Mouse (Mus musculus): ENCODE data around the gene Csnk1e. TPM values are rescaled to one million over a fixed set of nuclear protein-coding genes. Genes with fewer than 3 reads are reported as not detected.

Csnk1e gene
- polyA plus RNA-seq, 2 experiments = 3.7 to 9.8 TPM

DNA sequence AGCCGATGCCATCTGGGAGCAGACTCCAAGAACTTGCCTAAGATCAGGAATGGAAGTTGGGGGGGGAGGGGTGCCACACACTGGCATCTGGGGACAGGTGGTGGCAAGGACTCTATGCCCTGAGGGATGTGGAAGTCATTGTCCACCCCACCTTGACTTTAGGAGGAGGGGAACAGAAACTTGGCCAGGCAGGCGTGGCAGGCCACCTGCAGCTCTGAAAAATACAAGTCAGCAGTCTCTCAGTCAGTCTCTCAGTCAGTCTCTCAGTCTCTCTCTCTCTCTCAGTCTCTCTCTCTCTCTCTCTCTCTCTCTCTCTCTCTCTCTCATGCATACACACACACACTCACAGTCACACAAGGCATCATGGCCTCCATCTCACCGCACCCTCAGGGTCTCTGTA, 37.1 kb downstream of the Csnk1e start:
- Histone ChIP-seq H3K9me3 (ENCODE audit: control insufficient read depth, low read length) (no peaks in the 10 kb centered on the region), H3K4me2 (ENCODE audit: low read depth) (no peak overlapping the region), H3K27ac (no peak overlapping the region), H3K4me1 (replicated peaks; ENCODE audit: control insufficient read depth in 2 of 2, insufficient read depth in 2 of 2, low read length in 1 of 2) (peaks cover 0 to 11% of the 10 kb centered on the region in 2 experiments; a peak in 2 of 4 replicates), H3K36me3 (replicated peaks; ENCODE audit: control insufficient read depth, insufficient read depth, low read depth) (no peaks in the 10 kb centered on the region), H3K27me3 (ENCODE audit: control insufficient read depth, insufficient read depth, low read length) (no peaks in the 10 kb centered on the region), H3K4me3 (ENCODE audit: insufficient read depth in 1 of 2, low read depth in 2 of 2, low read length in 2 of 2) (no peak overlapping the region), H3K9ac (replicated peaks) (no peak overlapping the region)
- 64% methylated on average over 3 of the region's 3 CpGs for WGBS (ENCODE audit: insufficient replicate concordance)
- ATAC-seq (ENCODE audit: insufficient read depth) = no peak
- no peak for TF ChIP-seq EP300 (IDR thresholded peaks at IDR 0.05; ENCODE audit: low read depth)
- TF ChIP-seq CTCF (IDR thresholded peaks at IDR 0.05; ENCODE audit: low read depth) = no peak
- no peak for DNase-seq (ENCODE audit: low read depth in 3 of 3, low spot score in 3 of 3)

DNA sequence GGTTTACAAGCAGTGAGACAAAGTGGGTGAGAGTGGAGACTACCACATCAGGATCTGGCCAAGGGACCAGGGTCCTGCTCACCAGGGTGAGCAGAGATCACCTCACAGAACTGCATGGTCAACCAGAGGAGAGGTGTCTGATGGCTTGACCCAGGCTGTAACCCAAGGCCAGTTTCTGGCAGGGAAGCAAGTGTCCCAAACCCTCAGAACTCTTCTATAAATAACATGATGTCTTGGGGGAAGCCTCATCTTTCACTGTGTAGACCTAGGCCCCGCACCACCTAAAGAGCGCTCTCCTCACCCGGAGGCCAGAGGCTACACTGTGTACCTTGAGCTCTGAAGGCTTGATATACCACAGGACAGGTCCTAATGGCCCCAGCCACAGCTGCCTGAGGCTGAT, 38.0 kb downstream of the Csnk1e start:
- WGBS (ENCODE audit: insufficient replicate concordance) = 74% methylated on average over 3 of the region's 3 CpGs
- Histone ChIP-seq H3K4me2 (ENCODE audit: low read depth) (no peak overlapping the region), H3K4me1 (replicated peaks; ENCODE audit: control insufficient read depth in 2 of 2, insufficient read depth in 2 of 2, low read length in 1 of 2) (peaks cover 0 to 11% of the 10 kb centered on the region in 2 experiments; a peak in 2 of 4 replicates), H3K4me3 (ENCODE audit: insufficient read depth in 1 of 2, low read depth in 2 of 2, low read length in 2 of 2) (no peak overlapping the region), H3K9me3 (ENCODE audit: control insufficient read depth, low read length) (no peaks in the 10 kb centered on the region), H3K27ac (no peak overlapping the region), H3K36me3 (replicated peaks; ENCODE audit: control insufficient read depth, insufficient read depth, low read depth) (no peaks in the 10 kb centered on the region), H3K9ac (replicated peaks) (no peak overlapping the region), H3K27me3 (ENCODE audit: control insufficient read depth, insufficient read depth, low read length) (no peaks in the 10 kb centered on the region)
- ATAC-seq (ENCODE audit: insufficient read depth) (no peak), DNase-seq (ENCODE audit: low read depth in 3 of 3, low spot score in 3 of 3) (no peak)
- no peak for TF ChIP-seq EP300 (IDR thresholded peaks at IDR 0.05; ENCODE audit: low read depth)
- no peak for TF ChIP-seq CTCF (IDR thresholded peaks at IDR 0.05; ENCODE audit: low read depth)

- no peaks in the 10 kb centered on the region for H3K9me3 ChIP-seq (ENCODE audit: control insufficient read depth, low read length)
- DNase-seq (ENCODE audit: low read depth in 3 of 3, low spot score in 3 of 3) (no peak), ATAC-seq (ENCODE audit: insufficient read depth) (no peak)
- no peaks in the 10 kb centered on the region for H3K27me3 ChIP-seq (ENCODE audit: control insufficient read depth, insufficient read depth, low read length)
- H3K9ac ChIP-seq (replicated peaks) = no peak overlapping the region
- H3K4me3 ChIP-seq (ENCODE audit: insufficient read depth in 1 of 2, low read depth in 2 of 2, low read length in 2 of 2) = no peak overlapping the region
- 39% methylated on average over 10 of the region's 10 CpGs for WGBS (ENCODE audit: insufficient replicate concordance)
- TF ChIP-seq EP300 (IDR thresholded peaks at IDR 0.05; ENCODE audit: low read depth) = no peak
- no peak for TF ChIP-seq CTCF (IDR thresholded peaks at IDR 0.05; ENCODE audit: low read depth)
- H3K4me1 ChIP-seq (replicated peaks; ENCODE audit: control insufficient read depth in 2 of 2, insufficient read depth in 2 of 2, low read length in 1 of 2) = peaks cover 0 to 11% of the 10 kb centered on the region in 2 experiments; a peak in 2 of 4 replicates
- H3K36me3 ChIP-seq (replicated peaks; ENCODE audit: control insufficient read depth, insufficient read depth, low read depth) = no peaks in the 10 kb centered on the region
- H3K27ac ChIP-seq = no peak overlapping the region
- H3K4me2 ChIP-seq (ENCODE audit: low read depth) = no peak overlapping the region
Measured at GRCm38 (mm10) chr15:79416460-79417085, 38.8 kb downstream of the Csnk1e start.

DNA sequence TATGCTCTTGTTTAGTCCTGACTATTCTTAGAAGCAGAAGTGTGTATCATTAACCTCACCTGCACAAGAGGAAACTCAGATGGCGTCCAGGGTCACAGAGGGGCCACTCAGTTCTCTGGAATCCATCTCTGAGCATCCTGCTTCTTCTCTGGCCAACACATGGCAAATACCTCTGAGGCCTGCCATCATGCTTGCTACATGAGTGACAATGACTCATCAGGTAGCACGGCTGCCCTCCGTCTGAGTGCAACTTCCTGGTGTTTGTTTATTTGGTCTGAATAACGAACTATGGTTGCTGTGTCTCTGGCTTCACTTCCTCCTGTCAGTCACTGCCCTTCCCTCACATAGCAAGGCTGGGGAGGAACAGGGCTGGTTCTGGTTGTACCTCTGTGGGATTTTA, 40.9 kb downstream of the Csnk1e start:
- 13% methylated on average over 4 of the region's 4 CpGs for WGBS (ENCODE audit: insufficient replicate concordance)

GRCm38 (mm10) chr15:79413802-79414201, 41.6 kb downstream of the Csnk1e start:
- no peaks in the 10 kb centered on the region for H3K36me3 ChIP-seq (replicated peaks; ENCODE audit: control insufficient read depth, insufficient read depth, low read depth)
- H3K4me2 ChIP-seq (ENCODE audit: low read depth) = no peak overlapping the region
- no peaks in the 10 kb centered on the region for H3K9me3 ChIP-seq (ENCODE audit: control insufficient read depth, low read length)
- DNase-seq (ENCODE audit: low read depth in 3 of 3, low spot score in 3 of 3) (no peak), ATAC-seq (ENCODE audit: insufficient read depth) (no peak)
- WGBS (ENCODE audit: insufficient replicate concordance) = 40% methylated on average over 8 of the region's 8 CpGs
- TF ChIP-seq EP300 (IDR thresholded peaks at IDR 0.05; ENCODE audit: low read depth) = no peak
- no peak for TF ChIP-seq CTCF (IDR thresholded peaks at IDR 0.05; ENCODE audit: low read depth)
- no peak overlapping the region for H3K27ac ChIP-seq
- no peak overlapping the region for H3K4me3 ChIP-seq (ENCODE audit: insufficient read depth in 1 of 2, low read depth in 2 of 2, low read length in 2 of 2)
- no peak overlapping the region for H3K9ac ChIP-seq (replicated peaks)
- H3K27me3 ChIP-seq (ENCODE audit: control insufficient read depth, insufficient read depth, low read length) = no peaks in the 10 kb centered on the region
- H3K4me1 ChIP-seq (replicated peaks; ENCODE audit: control insufficient read depth in 2 of 2, insufficient read depth in 2 of 2, low read length in 1 of 2) = peaks cover 0 to 11% of the 10 kb centered on the region in 2 experiments; a peak in 2 of 4 replicates

More for the DNA sequence above, 40.9 kb downstream of the Csnk1e start:
- Histone ChIP-seq H3K4me1 (replicated peaks; ENCODE audit: control insufficient read depth in 2 of 2, insufficient read depth in 2 of 2, low read length in 1 of 2) (peaks cover 0 to 11% of the 10 kb centered on the region in 2 experiments; a peak in 2 of 4 replicates), H3K36me3 (replicated peaks; ENCODE audit: control insufficient read depth, insufficient read depth, low read depth) (no peaks in the 10 kb centered on the region), H3K27me3 (ENCODE audit: control insufficient read depth, insufficient read depth, low read length) (no peaks in the 10 kb centered on the region), H3K4me3 (ENCODE audit: insufficient read depth in 1 of 2, low read depth in 2 of 2, low read length in 2 of 2) (no peak overlapping the region), H3K4me2 (ENCODE audit: low read depth) (no peak overlapping the region), H3K9me3 (ENCODE audit: control insufficient read depth, low read length) (no peaks in the 10 kb centered on the region), H3K27ac (no peak overlapping the region), H3K9ac (replicated peaks) (no peak overlapping the region)
- TF ChIP-seq EP300 (IDR thresholded peaks at IDR 0.05; ENCODE audit: low read depth) = no peak
- TF ChIP-seq CTCF (IDR thresholded peaks at IDR 0.05; ENCODE audit: low read depth) = no peak
- DNase-seq (ENCODE audit: low read depth in 3 of 3, low spot score in 3 of 3) (peak in 1 of 3 experiments; percentile 40), ATAC-seq (ENCODE audit: insufficient read depth) (no peak)
